Mouse (Mus musculus) intestine, postnatal 0 days (tissue): ENCODE results near the gene Lama5. TPM values are rescaled to one million over a fixed set of nuclear protein-coding genes. Genes with fewer than 3 reads are reported as not detected.

Experiments
- ATAC-seq: fragments of 200-750 bp; cut with Nextera tagmentation; 2 replicates; pipeline ENCODE4 v1.8.0; 2017; ENCODE audit warnings: mild to moderate bottlenecking, moderate TSS enrichment, moderate library complexity
- H3K27ac ChIP-seq: fragments of 300-500 bp; sonication (generic); 2 replicates; pipeline ENCODE4 v1.5.1; 2014; ENCODE audit warnings: mild to moderate bottlenecking, low read depth, low read length, moderate library complexity
- H3K27me3 ChIP-seq: fragments of 300-500 bp; sonication (generic); replicated peaks from 2 replicates; pipeline ENCODE4 v1.6.1; 2014; ENCODE audit warnings: low read length, mixed read lengths; ENCODE audit not compliant: control insufficient read depth, insufficient read depth
- H3K36me3 ChIP-seq: fragments of 300-500 bp; sonication (generic); 2 replicates; pipeline ENCODE4 v1.6.1; 2014; ENCODE audit warnings: mild to moderate bottlenecking, moderate library complexity; ENCODE audit not compliant: control insufficient read depth, insufficient read depth
- H3K4me1 ChIP-seq: fragments of 300-500 bp; sonication (generic); replicated peaks from 2 replicates; pipeline ENCODE4 v1.6.1; 2014; ENCODE audit warnings: antibody characterized with exemption, low read length, mixed read lengths; ENCODE audit not compliant: control insufficient read depth, insufficient read depth
- H3K4me2 ChIP-seq: fragments of 300-500 bp; sonication (generic); replicated peaks from 2 replicates; pipeline ENCODE4 v1.6.1; 2014; ENCODE audit warnings: low read depth, mild to moderate bottlenecking, moderate library complexity
- H3K4me3 ChIP-seq: fragments of 300-500 bp; sonication (generic); 2 replicates; pipeline ENCODE4 v1.5.1; 2014; ENCODE audit warnings: low read depth, low read length
- H3K9ac ChIP-seq: fragments of 300-500 bp; sonication (generic); 2 replicates; pipeline ENCODE4 v1.6.1; 2014; ENCODE audit warnings: mild to moderate bottlenecking, low read depth, low read length
- H3K9me3 ChIP-seq: fragments of 300-500 bp; sonication (generic); 2 replicates; pipeline ENCODE4 v1.6.1; 2016; ENCODE audit warnings: mixed run types; ENCODE audit not compliant: control insufficient read depth
- CTCF ChIP-seq: sonication (generic); IDR thresholded peaks from 2 replicates; pipeline ENCODE4 v1.5.1; 2016; ENCODE audit warnings: low read depth, mild to moderate bottlenecking, control low read depth, antibody characterized with exemption, moderate library complexity
- WGBS: fragments of 180-500 bp; shearing (Covaris S2); extraction: QIAGEN DNeasy Blood & Tissue Kit; methylation state at CpG from one replicate; pipeline ENCODE4 v1.1.7; 2014; 5-methylcytosine and 5-hydroxymethylcytosine counted together
- polyA plus RNA-seq: library from polyadenylated mRNA; unstranded; fragments of >200 nt; fragmentation: Nextera tagmentation; extraction: Ambion mirVana; gene quantifications from 2 replicates; pipeline ENCODE4 v1.2.1, GENCODE M21; 2015

Lama5 gene
- polyA plus RNA-seq, 1 experiment from 2014 or later: 19.8 TPM

DNA sequence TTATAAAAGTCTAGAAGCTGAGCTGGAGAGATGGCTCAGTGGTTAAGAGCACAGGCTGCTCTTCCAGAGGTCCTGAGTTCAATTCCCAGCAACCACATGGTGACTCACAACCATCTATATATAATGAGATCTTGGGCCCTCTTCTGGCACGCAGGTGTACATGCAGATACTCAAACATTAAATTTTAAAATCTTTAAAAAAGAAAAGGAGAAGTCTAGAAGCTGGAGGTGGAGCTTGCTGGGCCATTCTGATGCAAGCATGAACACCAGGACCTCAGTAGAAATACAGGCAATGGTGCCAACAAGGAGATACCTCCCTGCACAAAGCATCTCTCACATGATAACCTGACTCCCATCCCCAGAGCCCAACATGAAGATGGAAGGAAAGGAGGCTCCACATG, 16.7 kb downstream of the Lama5 start:
- H3K9me3 ChIP-seq: 0 out of 2 replicates have a peak, but pooled peaks cover 3% of the 10 kb centered on the region
- ATAC-seq: no peak
- H3K4me3 ChIP-seq: no peak overlapping the region
- no peaks in the 10 kb centered on the region for H3K27me3 ChIP-seq
- H3K4me1 ChIP-seq: no peaks in the 10 kb centered on the region
- no peak overlapping the region for H3K4me2 ChIP-seq
- TF ChIP-seq CTCF: no peak
- 60% methylated on average over 1 of the region's 1 CpGs for WGBS
- no peak overlapping the region for H3K9ac ChIP-seq
- peaks cover 7% of the 10 kb centered on the region; the same call in 1 of the 2 replicates for H3K36me3 ChIP-seq
- H3K27ac ChIP-seq: no peak overlapping the region

DNA sequence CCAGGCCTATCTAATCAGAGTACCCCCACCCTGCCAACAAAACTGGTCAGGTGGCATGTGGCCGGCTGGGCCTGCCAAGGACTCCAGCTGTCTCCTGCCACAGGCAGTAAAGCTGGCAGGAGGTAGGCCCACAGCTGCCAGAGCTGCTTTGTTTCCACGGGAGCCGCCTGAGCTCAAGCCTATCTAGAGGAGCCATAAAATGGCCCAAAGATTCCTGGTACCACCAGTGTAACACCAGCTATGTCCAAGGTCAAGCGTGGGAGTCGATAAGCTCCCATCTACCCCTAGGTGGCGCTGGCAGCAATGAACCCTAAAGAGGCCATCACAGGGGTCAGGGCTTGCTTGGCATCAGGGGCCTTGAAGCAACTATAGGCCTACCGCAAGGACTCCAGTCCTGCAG, 17.8 kb downstream of the Lama5 start:
- H3K9me3 ChIP-seq: 0 out of 2 replicates have a peak, but pooled peaks cover 3% of the 10 kb centered on the region
- no peaks in the 10 kb centered on the region for H3K27me3 ChIP-seq
- no peak overlapping the region for H3K4me2 ChIP-seq
- 43% methylated on average over 7 of the region's 7 CpGs for WGBS
- ATAC-seq: peak; percentile 25; the same call in 1 of the 2 replicates
- H3K9ac ChIP-seq: no peak overlapping the region
- H3K27ac ChIP-seq: no peak overlapping the region
- H3K36me3 ChIP-seq: peaks cover 7% of the 10 kb centered on the region; the same call in 1 of the 2 replicates
- no peaks in the 10 kb centered on the region for H3K4me1 ChIP-seq
- no peak overlapping the region for H3K4me3 ChIP-seq
- peak; percentile 76 for TF ChIP-seq CTCF

- no peak for TF ChIP-seq CTCF
- no peak for ATAC-seq
- Histone ChIP-seq H3K4me2 (no peak overlapping the region), H3K4me1 (no peaks in the 10 kb centered on the region), H3K36me3 (peaks cover 7% of the 10 kb centered on the region; the same call in 1 of the 2 replicates), H3K9me3 (no peaks in the 10 kb centered on the region), H3K27me3 (no peaks in the 10 kb centered on the region), H3K27ac (no peak overlapping the region), H3K9ac (no peak overlapping the region), H3K4me3 (no peak overlapping the region)
- 87% methylated on average over 2 of the region's 2 CpGs for WGBS
Observed at GRCm38 (mm10) chr2:180205956-180206280, 19.7 kb downstream of the Lama5 start.

DNA sequence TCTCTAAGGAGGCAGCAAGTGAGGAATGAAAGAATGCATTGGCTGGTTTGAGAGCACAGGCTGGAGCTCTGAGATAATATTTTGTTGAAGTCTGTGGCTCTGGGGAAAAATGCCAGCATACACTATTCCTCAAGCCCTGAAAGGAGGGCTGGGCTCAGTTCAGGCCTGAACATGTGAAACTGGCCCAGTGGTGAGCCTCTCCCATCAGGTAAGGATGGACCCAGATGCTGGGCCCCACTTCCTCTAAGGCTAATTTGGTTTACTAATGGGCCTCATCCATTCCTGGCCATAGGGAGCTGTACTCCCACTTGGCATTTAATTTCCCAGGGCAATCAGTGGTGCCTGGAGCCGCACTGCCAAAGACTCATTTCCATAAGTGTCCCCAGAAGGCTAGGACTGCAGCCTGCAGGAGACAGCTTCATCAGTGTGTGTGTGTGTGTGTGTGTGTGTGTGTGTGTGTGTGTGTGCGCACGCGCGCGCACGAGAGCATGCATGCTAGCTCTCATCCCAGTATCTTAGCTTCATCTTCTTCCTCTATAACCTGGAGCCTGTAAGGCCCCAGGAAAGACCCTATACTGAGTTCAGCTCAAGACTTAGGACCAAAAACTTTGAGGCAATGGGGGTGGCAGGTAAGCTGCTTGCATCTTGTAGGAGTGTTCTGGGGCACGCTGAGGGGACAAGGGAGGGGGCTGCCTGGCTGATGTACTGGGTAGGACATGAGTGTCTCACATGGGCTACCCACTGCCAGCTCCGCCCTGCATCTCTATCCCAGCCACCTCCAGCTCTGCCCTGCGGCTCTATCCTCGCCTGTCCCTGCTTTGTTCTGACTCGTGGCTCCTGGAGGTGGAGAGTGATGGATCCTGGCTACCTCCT, 20.3 kb downstream of the Lama5 start:
- H3K27ac ChIP-seq: no peak overlapping the region
- H3K36me3 ChIP-seq: peaks cover 7% of the 10 kb centered on the region; the same call in 1 of the 2 replicates
- H3K4me3 ChIP-seq: no peak overlapping the region
- H3K27me3 ChIP-seq: no peaks in the 10 kb centered on the region
- no peaks in the 10 kb centered on the region for H3K4me1 ChIP-seq
- TF ChIP-seq CTCF: no peak
- no peak overlapping the region for H3K4me2 ChIP-seq
- no peak for ATAC-seq
- WGBS: 93% methylated on average over 12 of the region's 12 CpGs
- no peak overlapping the region for H3K9ac ChIP-seq
- no peaks in the 10 kb centered on the region for H3K9me3 ChIP-seq

DNA sequence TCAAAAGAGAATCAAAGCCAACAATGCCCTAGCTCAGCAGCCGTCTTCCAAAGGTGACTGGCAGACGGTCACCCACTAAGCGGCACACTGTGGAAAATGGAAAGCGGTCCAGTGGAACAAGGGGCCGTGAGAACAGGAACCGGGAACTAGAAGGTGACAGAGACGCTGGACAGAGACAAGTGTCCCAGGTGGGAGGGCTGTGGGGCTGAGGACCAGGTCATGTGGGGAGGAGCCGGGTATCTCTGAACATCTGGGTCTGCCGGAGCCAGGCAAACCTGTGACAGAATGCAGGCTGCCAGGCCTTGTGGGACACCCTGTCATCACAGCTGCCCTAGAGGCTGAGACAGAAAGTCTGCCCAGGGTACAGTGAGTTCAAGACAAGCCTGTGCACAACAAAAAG, 21.2 kb downstream of the Lama5 start:
- Histone ChIP-seq H3K9me3 (no peaks in the 10 kb centered on the region), H3K4me2 (no peak overlapping the region), H3K4me1 (no peaks in the 10 kb centered on the region), H3K27ac (no peak overlapping the region), H3K9ac (no peak overlapping the region), H3K4me3 (no peak overlapping the region), H3K36me3 (peaks cover 10% of the 10 kb centered on the region; the same call in 1 of the 2 replicates), H3K27me3 (no peaks in the 10 kb centered on the region)
- no peak for ATAC-seq
- WGBS: 90% methylated on average over 9 of the region's 9 CpGs
- no peak for TF ChIP-seq CTCF

- H3K4me1 ChIP-seq: no peaks in the 10 kb centered on the region
- peaks cover 16% of the 10 kb centered on the region; the same call in 1 of the 2 replicates for H3K36me3 ChIP-seq
- H3K9ac ChIP-seq: no peak overlapping the region
- H3K27me3 ChIP-seq: no peaks in the 10 kb centered on the region
- TF ChIP-seq CTCF: no peak
- no peak for ATAC-seq
- H3K27ac ChIP-seq: no peak overlapping the region
- no peaks in the 10 kb centered on the region for H3K9me3 ChIP-seq
- H3K4me3 ChIP-seq: no peak overlapping the region
- H3K4me2 ChIP-seq: no peak overlapping the region
- WGBS: 81% methylated on average over 10 of the region's 10 CpGs
Observed at GRCm38 (mm10) chr2:180202805-180203204, 22.9 kb downstream of the Lama5 start.
